Mouse (Mus musculus): ENCODE measurements around the gene Akna. TPM values are rescaled to one million over a fixed set of nuclear protein-coding genes. Genes with fewer than 3 reads are reported as not detected.

The Akna gene
- total and polyA plus RNA-seq, 3 experiments: 3.9 to 14.1 TPM; not detected in 1

- H3K36me3 ChIP-seq (ENCODE audit: control insufficient read depth in 1 of 2, insufficient read depth in 2 of 2, low read length in 2 of 2): peaks cover 0 to 27% of the 10 kb centered on the region in 2 experiments; a peak in 3 of 4 replicates
- no peak overlapping the region for H3K27ac ChIP-seq (ENCODE audit: control insufficient read depth, low read depth, low read length)
- DNase-seq (ENCODE audit: low read depth, low spot score): peak; percentile 71
- no peaks in the 10 kb centered on the region for H3K79me2 ChIP-seq (ENCODE audit: control insufficient read depth, insufficient read depth, low read length, poor library complexity)
- TF ChIP-seq NELFE (IDR thresholded peaks at IDR 0.05; ENCODE audit: low read depth, low read length): no peak
- TF ChIP-seq ZKSCAN1 (IDR thresholded peaks at IDR 0.05; ENCODE audit: low read depth, low read length): no peak
- no peak for TF ChIP-seq TBP (IDR thresholded peaks at IDR 0.05; ENCODE audit: low read depth, low read length)
- TF ChIP-seq E2F4 (IDR thresholded peaks at IDR 0.05; ENCODE audit: borderline replicate concordance, low read depth, low read length): no peak
- no peak for TF ChIP-seq GABPA (IDR thresholded peaks at IDR 0.05; ENCODE audit: low read depth, low read length)
- TF ChIP-seq CTCF (IDR thresholded peaks at IDR 0.05 in 2 of 3, conservative IDR thresholded peaks at IDR 0.05 in 1 of 3; ENCODE audit: control insufficient read depth in 1 of 3, insufficient read depth in 1 of 3, low read depth in 2 of 3, low read length in 3 of 3, poor library complexity in 1 of 3, severe bottlenecking in 1 of 3): no peak
- no peak for TF ChIP-seq HCFC1 (IDR thresholded peaks at IDR 0.05; ENCODE audit: low read depth, low read length)
- no peak for TF ChIP-seq TCF12 (IDR thresholded peaks at IDR 0.05; ENCODE audit: low read depth, low read length)
- no peak overlapping the region for H3K9ac ChIP-seq (ENCODE audit: control insufficient read depth, low read depth, low read length, poor library complexity, severe bottlenecking)
- peaks cover 3 to 45% of the 10 kb centered on the region in 2 experiments; a peak in 3 of 4 replicates for H3K4me1 ChIP-seq (ENCODE audit: control insufficient read depth in 1 of 2, insufficient read depth in 2 of 2, low read length in 2 of 2)
- no peaks in the 10 kb centered on the region for H3K9me3 ChIP-seq (replicated peaks; ENCODE audit: insufficient read depth, low read length)
- no peak overlapping the region for H3K4me3 ChIP-seq (ENCODE audit: control insufficient read depth in 1 of 2, insufficient read depth in 1 of 2, low read depth in 2 of 2, low read length in 2 of 2)
- H3K27me3 ChIP-seq (ENCODE audit: control insufficient read depth in 1 of 2, insufficient read depth in 2 of 2, low read length in 2 of 2): no peaks in the 10 kb centered on the region
Measured at GRCm38 (mm10) chr4:63398854-63399609, 4.1 kb downstream of the Akna start.

- Histone ChIP-seq H3K27me3 (ENCODE audit: control insufficient read depth in 1 of 2, insufficient read depth in 2 of 2, low read length in 2 of 2) (no peaks in the 10 kb centered on the region), H3K4me1 (ENCODE audit: control insufficient read depth in 1 of 2, insufficient read depth in 2 of 2, low read length in 2 of 2) (peaks cover 3 to 42% of the 10 kb centered on the region in 2 experiments; a peak in 3 of 4 replicates), H3K27ac (ENCODE audit: control insufficient read depth, low read depth, low read length) (no peak overlapping the region), H3K4me3 (ENCODE audit: control insufficient read depth in 1 of 2, insufficient read depth in 1 of 2, low read depth in 2 of 2, low read length in 2 of 2) (no peak overlapping the region), H3K9me3 (replicated peaks; ENCODE audit: insufficient read depth, low read length) (no peaks in the 10 kb centered on the region), H3K36me3 (ENCODE audit: control insufficient read depth in 1 of 2, insufficient read depth in 2 of 2, low read length in 2 of 2) (peaks cover 0 to 26% of the 10 kb centered on the region in 2 experiments; a peak in 3 of 4 replicates), H3K9ac (ENCODE audit: control insufficient read depth, low read depth, low read length, poor library complexity, severe bottlenecking) (no peak overlapping the region), H3K79me2 (ENCODE audit: control insufficient read depth, insufficient read depth, low read length, poor library complexity) (no peaks in the 10 kb centered on the region)
- TF ChIP-seq GABPA (IDR thresholded peaks at IDR 0.05; ENCODE audit: low read depth, low read length): no peak
- TF ChIP-seq MAX (IDR thresholded peaks at IDR 0.05; ENCODE audit: low read length): no peak
- no peak for TF ChIP-seq CHD1 (IDR thresholded peaks at IDR 0.05; ENCODE audit: low read depth, low read length)
- TF ChIP-seq UBTF (IDR thresholded peaks at IDR 0.05; ENCODE audit: borderline replicate concordance, insufficient read depth, low read depth, low read length): no peak
- no peak for TF ChIP-seq RCOR1 (IDR thresholded peaks at IDR 0.05; ENCODE audit: low read depth, low read length)
- TF ChIP-seq JUND (IDR thresholded peaks at IDR 0.05; ENCODE audit: low read depth, low read length): no peak
- DNase-seq (ENCODE audit: low read depth, low spot score): no peak
Measured at GRCm38 (mm10) chr4:63397981-63398537, 5.1 kb downstream of the Akna start.

Measured in MEL (cell line).